Mouse (Mus musculus) myocyte (in vitro differentiated cells): ENCODE data around the gene Ky.

ENCODE experiments used
- CEBPB ChIP-seq: IDR thresholded peaks from 2 replicates; pipeline ENCODE4 v1.6.1; 2011; ENCODE audit warnings: mild to moderate bottlenecking, moderate library complexity; ENCODE audit not compliant: poor library complexity, insufficient read depth, severe bottlenecking
- E2F4 ChIP-seq: IDR thresholded peaks from one replicate; pipeline ENCODE4 v1.6.1; 2011; ENCODE audit warnings: mild to moderate bottlenecking, control low read depth, moderate library complexity; ENCODE audit not compliant: insufficient read depth
- MAX ChIP-seq: IDR thresholded peaks from one replicate; pipeline ENCODE4 v1.6.1; 2011; ENCODE audit warnings: low read depth, mild to moderate bottlenecking, control low read depth
- MYOD1 ChIP-seq, 3 experiments: IDR thresholded peaks; one replicate each; pipeline ENCODE4 v1.6.1; 2011; ENCODE audit warnings: control low read depth in 2 of 3, low read depth in 2 of 3, mild to moderate bottlenecking in 2 of 3, moderate library complexity in 1 of 3; ENCODE audit not compliant: insufficient read length in 2 of 3, control insufficient read depth in 1 of 3
- MYOG ChIP-seq, 3 experiments: IDR thresholded peaks; one replicate each; pipeline ENCODE4 v1.6.1; 2011; ENCODE audit warnings: control low read depth in 2 of 3, low read depth in 2 of 3, mild to moderate bottlenecking in 2 of 3; ENCODE audit not compliant: insufficient read length in 2 of 3, control insufficient read depth in 1 of 3, insufficient read depth in 1 of 3
- POLR2A ChIP-seq: IDR thresholded peaks from one replicate; pipeline ENCODE4 v1.6.1; 2011; ENCODE audit warnings: low read depth, mild to moderate bottlenecking, control low read depth, moderate library complexity; ENCODE audit not compliant: insufficient read length
- POLR2AphosphoS2 ChIP-seq: IDR thresholded peaks from one replicate; pipeline ENCODE4 v1.6.1; 2011; ENCODE audit warnings: low read depth, control low read depth; ENCODE audit not compliant: insufficient read length
- TCF12 ChIP-seq: IDR thresholded peaks from one replicate; pipeline ENCODE4 v1.6.1; 2011; ENCODE audit warnings: mild to moderate bottlenecking, control low read depth; ENCODE audit not compliant: poor library complexity, insufficient read depth, severe bottlenecking
- USF1 ChIP-seq: IDR thresholded peaks from one replicate; pipeline ENCODE4 v1.6.1; 2011; ENCODE audit warnings: low read depth, mild to moderate bottlenecking, control low read depth, moderate library complexity

- TF ChIP-seq POLR2A (no peak), MYOG (IDR thresholded peaks at IDR 0.05; ENCODE audit: control insufficient read depth in 1 of 3, insufficient read depth in 1 of 3, insufficient read length in 2 of 3, low read depth in 2 of 3) (no peak), TCF12 (no peak), CEBPB (no peak), E2F4 (no peak), POLR2AphosphoS2 (no peak), USF1 (no peak), MYOD1 (IDR thresholded peaks at IDR 0.05; ENCODE audit: control insufficient read depth in 1 of 3, insufficient read length in 2 of 3, low read depth in 2 of 3) (no peak), MAX (no peak)
These were observed 11.6 kb upstream of the Ky start for GRCm38 (mm10) chr9:102493916-102494315.
